Mouse (Mus musculus) liver, embryonic 15.5 days (tissue): ENCODE results near the gene Zfp334. TPM values are rescaled to one million over a fixed set of nuclear protein-coding genes. Genes with fewer than 3 reads are reported as not detected.

Experiments used
- ATAC-seq: fragments of 200-750 bp; cut with Nextera tagmentation; 2 replicates; pipeline ENCODE4 v1.8.0; 2017; ENCODE audit warnings: moderate number of reproducible peaks, mild to moderate bottlenecking, moderate library complexity; ENCODE audit not compliant: insufficient read depth
- H3K27ac ChIP-seq: fragments of 300-500 bp; sonication (generic); replicated peaks from 2 replicates; pipeline ENCODE4 v1.5.1; 2015; ENCODE audit warnings: mild to moderate bottlenecking, inconsistent platforms
- H3K27me3 ChIP-seq: fragments of 300-500 bp; sonication (generic); 2 replicates; pipeline ENCODE4 v1.6.1; 2015; ENCODE audit warnings: mild to moderate bottlenecking, inconsistent platforms
- H3K36me3 ChIP-seq: fragments of 300-500 bp; sonication (generic); replicated peaks from 2 replicates; pipeline ENCODE4 v1.6.1; 2015; ENCODE audit warnings: moderate library complexity, mild to moderate bottlenecking, inconsistent platforms
- H3K4me1 ChIP-seq: fragments of 300-500 bp; sonication (generic); replicated peaks from 2 replicates; pipeline ENCODE4 v1.6.1; 2015; ENCODE audit warnings: inconsistent platforms
- H3K4me2 ChIP-seq: fragments of 300-500 bp; sonication (generic); 2 replicates; pipeline ENCODE4 v1.6.1; 2015; ENCODE audit warnings: moderate library complexity, mild to moderate bottlenecking, inconsistent platforms
- H3K4me3 ChIP-seq: fragments of 300-500 bp; sonication (generic); replicated peaks from 2 replicates; pipeline ENCODE4 v1.5.1; 2015; ENCODE audit warnings: mild to moderate bottlenecking, inconsistent platforms
- H3K9ac ChIP-seq: fragments of 300-500 bp; sonication (generic); 2 replicates; pipeline ENCODE4 v1.6.1; 2015; ENCODE audit warnings: moderate library complexity, mild to moderate bottlenecking, inconsistent platforms
- H3K9me3 ChIP-seq: fragments of 300-500 bp; sonication (generic); replicated peaks from 2 replicates; pipeline ENCODE4 v1.6.1; 2016; ENCODE audit warnings: inconsistent platforms
- WGBS: fragments of 180-500 bp; shearing (Covaris S2); methylation state at CpG from one replicate; pipeline ENCODE4 v1.1.7; 2015; ENCODE audit warnings: mixed read lengths; ENCODE audit not compliant: insufficient replicate concordance; 5-methylcytosine and 5-hydroxymethylcytosine counted together
- polyA plus RNA-seq: library from polyadenylated mRNA; unstranded; fragments of >200 nt; fragmentation: Nextera tagmentation; extraction: Ambion mirVana; gene quantifications from 2 replicates; pipeline ENCODE4 v1.2.1, GENCODE M21; 2015

Gene Zfp334
- polyA plus RNA-seq, 1 experiment from 2014 or later, result 0.97 TPM

GRCm38 (mm10) chr2:165375478-165375877 lies 12.6 kb downstream of the Zfp334 start:
- ATAC-seq, result no peak
- H3K4me1 ChIP-seq, result no peaks in the 10 kb centered on the region
- WGBS, result 58% methylated on average over 5 of the region's 5 CpGs
- H3K9me3 ChIP-seq, result no peaks in the 10 kb centered on the region
- H3K27me3 ChIP-seq, result no peaks in the 10 kb centered on the region
- no peak overlapping the region for H3K9ac ChIP-seq
- no peak overlapping the region for H3K27ac ChIP-seq
- H3K4me2 ChIP-seq, result no peak overlapping the region
- peaks cover 22% of the 10 kb centered on the region for H3K36me3 ChIP-seq
- no peak overlapping the region for H3K4me3 ChIP-seq

GRCm38 (mm10) chr2:165371066-165371465 lies 17.0 kb downstream of the Zfp334 start:
- H3K4me3 ChIP-seq, result no peak overlapping the region
- H3K9me3 ChIP-seq, result no peaks in the 10 kb centered on the region
- ATAC-seq, result no peak
- no peak overlapping the region for H3K9ac ChIP-seq
- H3K4me2 ChIP-seq, result no peak overlapping the region
- 18% methylated on average over 3 of the region's 3 CpGs for WGBS
- no peaks in the 10 kb centered on the region for H3K36me3 ChIP-seq
- peaks cover 29% of the 10 kb centered on the region for H3K27me3 ChIP-seq
- H3K27ac ChIP-seq, result no peak overlapping the region
- peaks cover 4% of the 10 kb centered on the region; the same call in 1 of the 2 replicates for H3K4me1 ChIP-seq

- Histone ChIP-seq H3K4me2 (no peak overlapping the region), H3K4me3 (no peak overlapping the region), H3K4me1 (peaks cover 4% of the 10 kb centered on the region; the same call in 1 of the 2 replicates), H3K27ac (no peak overlapping the region), H3K9me3 (no peaks in the 10 kb centered on the region), H3K9ac (no peak overlapping the region), H3K27me3 (peaks cover 31% of the 10 kb centered on the region), H3K36me3 (no peaks in the 10 kb centered on the region)
- no peak for ATAC-seq
- WGBS, result 32% methylated on average over 3 of the region's 3 CpGs
Measured at GRCm38 (mm10) chr2:165370348-165370747, 17.7 kb downstream of the Zfp334 start.

GRCm38 (mm10) chr2:165368496-165368895 lies 19.6 kb downstream of the Zfp334 start, which contains the start of gene Zfp663:
Zfp663 (minus strand) TSS chr2:165368729.
- Histone ChIP-seq H3K27ac (no peak within 1 kb of the TSS), H3K4me2 (peak within 1 kb of the TSS; percentile 44), H3K36me3 (no peaks in the 10 kb centered on the region), H3K27me3 (peaks cover 32% of the 10 kb centered on the region), H3K9me3 (no peaks in the 10 kb centered on the region), H3K9ac (no peak within 1 kb of the TSS), H3K4me3 (peak within 1 kb of the TSS; percentile 18), H3K4me1 (peaks cover 4% of the 10 kb centered on the region; the same call in 1 of the 2 replicates)
- 6% methylated on average over 27 of the region's 27 CpGs for WGBS
- ATAC-seq, result no peak

- H3K4me2 ChIP-seq, result peak overlapping the region; percentile 44
- WGBS, result 6% methylated on average over 13 of the region's 13 CpGs
- no peak overlapping the region for H3K27ac ChIP-seq
- peaks cover 32% of the 10 kb centered on the region for H3K27me3 ChIP-seq
- ATAC-seq, result no peak
- peak overlapping the region; percentile 18 for H3K4me3 ChIP-seq
- H3K4me1 ChIP-seq, result peaks cover 4% of the 10 kb centered on the region; the same call in 1 of the 2 replicates
- no peaks in the 10 kb centered on the region for H3K9me3 ChIP-seq
- H3K9ac ChIP-seq, result no peak overlapping the region
- H3K36me3 ChIP-seq, result no peaks in the 10 kb centered on the region
Measured at GRCm38 (mm10) chr2:165367868-165368439, 20.1 kb downstream of the Zfp334 start.

DNA sequence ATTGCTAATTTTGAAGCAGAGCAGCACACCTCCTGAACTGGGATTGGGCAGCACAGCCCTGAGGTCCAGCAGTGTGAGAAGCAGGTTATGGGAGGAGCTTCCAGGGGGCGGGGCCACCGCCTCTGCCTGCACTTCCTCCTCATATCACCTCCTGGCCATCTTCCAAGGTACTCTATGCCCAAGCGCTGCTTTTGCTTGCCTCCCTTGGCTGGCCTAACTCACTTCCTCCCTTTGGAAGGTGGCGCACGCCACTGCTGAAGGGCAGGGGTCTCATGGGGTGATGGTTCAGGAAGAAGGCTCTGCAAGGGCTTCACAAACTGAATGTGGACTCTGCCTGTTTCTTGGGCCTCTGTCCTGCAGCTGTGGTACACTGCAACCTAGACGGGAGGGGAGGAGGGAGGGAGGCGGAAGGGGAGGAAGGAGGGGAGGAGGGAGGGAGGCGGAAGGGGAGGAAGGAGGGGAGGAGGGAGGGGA lies 21.0 kb downstream of the Zfp334 start:
- H3K27ac ChIP-seq, result no peak overlapping the region
- no peak overlapping the region for H3K4me3 ChIP-seq
- peaks cover 32% of the 10 kb centered on the region for H3K27me3 ChIP-seq
- no peaks in the 10 kb centered on the region for H3K9me3 ChIP-seq
- H3K4me1 ChIP-seq, result peaks cover 4% of the 10 kb centered on the region; the same call in 1 of the 2 replicates
- WGBS, result 2% methylated on average over 5 of the region's 8 CpGs
- H3K36me3 ChIP-seq, result no peaks in the 10 kb centered on the region
- H3K9ac ChIP-seq, result no peak overlapping the region
- H3K4me2 ChIP-seq, result peak overlapping the region; percentile 32
- ATAC-seq, result peak; percentile 68

GRCm38 (mm10) chr2:165364334-165365091 lies 23.5 kb downstream of the Zfp334 start:
- ATAC-seq, result no peak
- Histone ChIP-seq H3K27me3 (peaks cover 31% of the 10 kb centered on the region), H3K27ac (no peak overlapping the region), H3K36me3 (no peaks in the 10 kb centered on the region), H3K4me1 (peaks cover 4% of the 10 kb centered on the region; the same call in 1 of the 2 replicates), H3K4me2 (no peak overlapping the region), H3K4me3 (no peak overlapping the region), H3K9ac (no peak overlapping the region), H3K9me3 (no peaks in the 10 kb centered on the region)
- WGBS, result 8% methylated on average over 21 of the region's 21 CpGs

- Histone ChIP-seq H3K27ac (no peak overlapping the region), H3K36me3 (no peaks in the 10 kb centered on the region), H3K4me3 (no peak overlapping the region), H3K4me1 (peaks cover 4% of the 10 kb centered on the region; the same call in 1 of the 2 replicates), H3K9me3 (no peaks in the 10 kb centered on the region), H3K27me3 (peaks cover 22% of the 10 kb centered on the region; the same call in 1 of the 2 replicates), H3K4me2 (no peak overlapping the region), H3K9ac (no peak overlapping the region)
- 81% methylated on average over 6 of the region's 6 CpGs for WGBS
- ATAC-seq, result no peak
Measured at GRCm38 (mm10) chr2:165363282-165363681, 24.8 kb downstream of the Zfp334 start.

DNA sequence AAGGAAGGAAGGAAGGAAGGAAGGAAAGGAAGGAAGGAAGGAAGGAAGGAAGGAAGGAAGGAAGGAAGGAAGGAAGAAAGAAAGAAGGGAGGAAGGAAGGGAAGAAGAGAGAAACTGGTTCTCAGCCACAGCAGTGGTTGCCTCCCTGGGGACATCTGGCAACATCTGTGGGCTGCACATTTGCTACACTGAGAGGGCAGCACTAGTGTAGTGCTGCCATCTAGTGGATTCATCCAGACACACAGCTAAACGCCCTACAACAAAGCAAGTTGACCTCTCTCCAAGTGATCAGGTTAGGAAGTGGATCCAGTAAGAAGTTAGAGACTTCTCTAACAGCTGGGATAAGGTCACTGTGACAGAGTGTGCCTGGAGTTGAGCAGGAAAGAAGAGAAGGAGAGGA lies 27.2 kb downstream of the Zfp334 start:
- 0% methylated on average over 1 of the region's 1 CpGs for WGBS
- H3K9me3 ChIP-seq, result no peaks in the 10 kb centered on the region
- ATAC-seq, result no peak
- H3K36me3 ChIP-seq, result no peaks in the 10 kb centered on the region
- no peak overlapping the region for H3K9ac ChIP-seq
- H3K4me3 ChIP-seq, result no peak overlapping the region
- peaks cover 3% of the 10 kb centered on the region; the same call in 1 of the 2 replicates for H3K27me3 ChIP-seq
- H3K4me2 ChIP-seq, result no peak overlapping the region
- H3K27ac ChIP-seq, result no peak overlapping the region
- H3K4me1 ChIP-seq, result no peaks in the 10 kb centered on the region

DNA sequence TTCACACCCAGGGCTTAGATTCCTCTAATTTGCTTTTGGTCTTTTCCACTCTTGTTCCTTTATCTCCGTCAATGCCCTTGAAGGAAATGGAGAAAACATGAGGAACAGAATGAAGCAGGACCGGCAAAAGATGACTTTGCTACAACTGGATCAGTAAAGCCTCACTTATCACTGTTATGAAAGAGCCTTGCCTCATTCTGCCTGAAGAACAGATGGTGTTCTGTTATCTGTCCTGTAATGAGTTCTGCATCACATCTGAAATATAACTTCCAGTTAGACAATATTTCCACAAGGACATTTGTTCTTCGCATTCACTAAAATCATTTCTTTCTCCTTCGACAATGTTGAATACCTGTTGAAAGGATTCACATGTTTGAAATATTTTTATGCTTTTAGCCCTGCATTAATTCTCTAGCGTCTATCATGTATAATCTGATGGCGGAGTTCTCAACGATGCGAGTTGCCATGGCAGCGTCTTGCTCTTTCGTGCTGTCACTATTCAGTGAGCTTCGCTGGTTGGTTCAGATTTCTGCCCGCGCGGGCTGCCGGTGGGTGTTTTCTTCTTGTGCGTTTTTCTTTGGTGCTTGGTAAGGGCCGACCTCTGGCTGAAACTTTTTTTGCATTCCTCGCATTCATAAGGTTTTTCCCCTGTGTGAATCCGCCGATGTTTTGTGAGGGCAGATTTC lies 36.1 kb downstream of the Zfp334 start:
- H3K9ac ChIP-seq, result no peak overlapping the region
- H3K9me3 ChIP-seq, result no peaks in the 10 kb centered on the region
- H3K4me1 ChIP-seq, result no peaks in the 10 kb centered on the region
- H3K27me3 ChIP-seq, result no peaks in the 10 kb centered on the region
- no peak overlapping the region for H3K4me2 ChIP-seq
- no peak overlapping the region for H3K4me3 ChIP-seq
- no peaks in the 10 kb centered on the region for H3K36me3 ChIP-seq
- H3K27ac ChIP-seq, result no peak overlapping the region
- 76% methylated on average over 20 of the region's 20 CpGs for WGBS
- no peak for ATAC-seq

GRCm38 (mm10) chr2:165349466-165349865 lies 38.6 kb downstream of the Zfp334 start:
- ATAC-seq, result no peak
- 32% methylated on average over 8 of the region's 8 CpGs for WGBS

More at GRCm38 (mm10) chr2:165349466-165349865, 38.6 kb downstream of the Zfp334 start:
- Histone ChIP-seq H3K27ac (no peak overlapping the region), H3K27me3 (no peaks in the 10 kb centered on the region), H3K9me3 (no peaks in the 10 kb centered on the region), H3K9ac (no peak overlapping the region), H3K4me3 (no peak overlapping the region), H3K4me2 (no peak overlapping the region), H3K4me1 (no peaks in the 10 kb centered on the region), H3K36me3 (no peaks in the 10 kb centered on the region)
